Mouse (Mus musculus) cortical plate, adult 2 months (tissue): ENCODE measurements around the gene Col15a1.

Experiments
- CTCF ChIP-seq: fragments of 200-500 bp; IDR thresholded peaks from 2 replicates; pipeline ENCODE4 v1.5.1; 2011; ENCODE audit warnings: mild to moderate bottlenecking, control low read depth, low read length; ENCODE audit not compliant: insufficient read depth; ENCODE audit errors: extremely low read depth
- POLR2A ChIP-seq: fragments of 200-500 bp; IDR thresholded peaks from 2 replicates; pipeline ENCODE4 v1.6.1; 2011; ENCODE audit warnings: mild to moderate bottlenecking, low read length, control low read depth; ENCODE audit not compliant: insufficient read depth; ENCODE audit errors: extremely low read depth

DNA sequence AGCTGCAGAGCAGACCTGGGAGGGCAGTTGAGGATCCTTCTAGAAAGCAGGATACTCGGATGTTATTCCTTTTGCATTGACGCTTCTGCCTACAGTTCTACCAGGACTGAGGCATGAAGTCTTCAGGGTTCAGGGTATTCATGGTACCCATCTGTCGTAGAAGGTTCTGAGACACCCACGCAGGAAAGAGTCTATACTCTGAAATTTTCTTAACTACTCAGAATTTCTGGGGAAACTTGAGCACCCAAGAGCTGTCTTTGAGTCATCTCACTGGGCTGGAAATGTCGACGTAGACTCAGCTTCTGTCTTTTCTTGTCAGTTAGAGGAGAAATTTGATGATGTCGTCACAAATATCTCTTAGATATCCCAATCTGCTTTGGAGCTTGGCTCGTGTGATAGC lies 65.8 kb downstream of the Col15a1 start:
- no peak for TF ChIP-seq CTCF
- TF ChIP-seq POLR2A = no peak
